Comparison of ENCODE assay signal across 9 mouse cellular contexts in genomic region chr12:76634899-76635693, GRCm38 (mm10).
A peak's percentile ranks its signal among the peaks of the same experiment; 100 is the strongest.
DNase-seq lines count a peak whose midpoint lies in the region; ATAC-seq and TF ChIP-seq lines count a peak whose summit lies in the region.
"Had no signal": no experiment of that assay in that cellular context is flagged by ENCODE, and none has a peak within 500 bp of the region (broad histone marks: within the 10 kb centered on the region; RNA-seq: fewer than 3 reads in every experiment).

No protein-coding gene starts in this region.

- WGBS in liver, embryonic 11.5 days: 72% methylated on average over 15 of the region's 15 CpGs
- WGBS in lung, adult 2 months: 47% methylated on average over 15 of the region's 15 CpGs
- 51% methylated on average over 15 of the region's 15 CpGs for WGBS in stomach, embryonic 15.5 days

- H3K4me2 ChIP-seq in liver, embryonic 11.5 days: no peak overlapping the region
- H3K4me2 ChIP-seq in stomach, embryonic 15.5 days: peak overlapping the region; percentile 32

- TF ChIP-seq CTCF in cortical plate, adult 2 months (IDR thresholded peaks at IDR 0.05; ENCODE audit: extremely low read depth, insufficient read depth, low read length): peak; percentile 16; the same call in 1 of the 2 replicates
- no peak for TF ChIP-seq CTCF in lung, adult 2 months (IDR thresholded peaks at IDR 0.05; ENCODE audit: insufficient read depth, low read length)

- H3K36me3 ChIP-seq in liver, embryonic 11.5 days (ENCODE audit: control insufficient read depth, insufficient read depth, low read length): peaks cover 11% of the 10 kb centered on the region
- H3K36me3 ChIP-seq in stomach, embryonic 15.5 days: no peaks in the 10 kb centered on the region

- H3K9ac ChIP-seq in liver, embryonic 11.5 days (ENCODE audit: low read depth, low read length): no peak overlapping the region
- H3K9ac ChIP-seq in stomach, embryonic 15.5 days: no peak overlapping the region

- H3K4me3 ChIP-seq in liver, embryonic 11.5 days (ENCODE audit: low read depth, low read length): no peak overlapping the region
- H3K4me3 ChIP-seq in cortical plate, adult 2 months (ENCODE audit: insufficient read depth, low read length): no peak overlapping the region
- no peak overlapping the region for H3K4me3 ChIP-seq in lung, adult 2 months (replicated peaks; ENCODE audit: extremely low read depth, low read depth, low read length)
- H3K4me3 ChIP-seq in stomach, embryonic 15.5 days (replicated peaks): no peak overlapping the region

- DNase-seq in liver, embryonic 11.5 days (ENCODE audit: low spot score): no peak
- DNase-seq in liver (no peak), MN1 (ENCODE audit: low spot score) (no peak)
- peak; percentile 37 for DNase-seq in heart, postnatal 4 days
- DNase-seq in lung, adult 2 months: peak; percentile 10
- DNase-seq in layer of hippocampus, adult 9-10 months (ENCODE audit: low spot score): no peak

- no peak overlapping the region for H3K27ac ChIP-seq in liver, embryonic 11.5 days (ENCODE audit: low read depth, low read length)
- H3K27ac ChIP-seq in cortical plate, adult 2 months (ENCODE audit: insufficient read depth, low read length): no peak overlapping the region
- H3K27ac ChIP-seq in stomach, embryonic 15.5 days: peak overlapping the region; percentile 48; the same call in 1 of the 2 replicates

- H3K4me1 ChIP-seq in liver, embryonic 11.5 days (replicated peaks; ENCODE audit: control insufficient read depth, insufficient read depth, low read length): no peaks in the 10 kb centered on the region
- no peaks in the 10 kb centered on the region for H3K4me1 ChIP-seq in cortical plate, adult 2 months (ENCODE audit: control insufficient read depth, insufficient read depth, low read length)
- no peaks in the 10 kb centered on the region for H3K4me1 ChIP-seq in lung, adult 2 months (ENCODE audit: control insufficient read depth, insufficient read depth, low read length)
- peaks cover 8% of the 10 kb centered on the region; the same call in 1 of the 2 replicates for H3K4me1 ChIP-seq in stomach, embryonic 15.5 days

- H3K9me3 ChIP-seq in liver, embryonic 11.5 days (ENCODE audit: control insufficient read depth, low read length): no peaks in the 10 kb centered on the region
- no peaks in the 10 kb centered on the region for H3K9me3 ChIP-seq in stomach, embryonic 15.5 days
- H3K9me3 ChIP-seq: G1E had no signal

- 0 out of 2 replicates have a peak, but pooled peaks have one; percentile 13 for ATAC-seq in liver, embryonic 11.5 days (replicated peaks; ENCODE audit: low FRiP score)
- ATAC-seq in stomach, embryonic 15.5 days (ENCODE audit: insufficient read depth, low FRiP score, low read depth): peak; percentile 62

- H3K27me3 ChIP-seq in liver, embryonic 11.5 days (replicated peaks; ENCODE audit: control insufficient read depth, insufficient read depth, low read length): no peaks in the 10 kb centered on the region
- H3K27me3 ChIP-seq in stomach, embryonic 15.5 days (replicated peaks): no peaks in the 10 kb centered on the region

- no peak for TF ChIP-seq POLR2A in cortical plate, adult 2 months (IDR thresholded peaks at IDR 0.05; ENCODE audit: extremely low read depth, insufficient read depth, low read length)
- no peak for TF ChIP-seq POLR2A in lung, adult 2 months (IDR thresholded peaks at IDR 0.05; ENCODE audit: borderline replicate concordance, extremely low read depth, low read depth, low read length)

Comparison
In these comparisons a context has a peak if more than half of its experiments do, and no peak if none do; other contexts are left out.
1. DNase-seq: peak in heart, postnatal 4 days (single experiment) and lung, adult 2 months (single experiment); none in liver, embryonic 11.5 days (single experiment), liver (single experiment), MN1 (single experiment) and layer of hippocampus, adult 9-10 months (single experiment).